Mouse (Mus musculus) hindbrain, embryonic 10.5 days (tissue): ENCODE measurements around the gene Erbb3. TPM values are rescaled to one million over a fixed set of nuclear protein-coding genes. Genes with fewer than 3 reads are reported as not detected.
"Not testable (repeated sequence)": the region's sequence is repeated elsewhere in the genome, so short reads cannot be mapped to it uniquely, and the experiment has no call there.

ENCODE experiments used
- DNase-seq: peaks from one replicate; pipeline ENCODE4 v3.0.0-alpha.2; 2017; ENCODE audit warnings: low spot score
- H3K27ac ChIP-seq: fragments of 300-500 bp; sonication (generic); 2 replicates; pipeline ENCODE4 v1.5.1; 2016; ENCODE audit warnings: mild to moderate bottlenecking, moderate library complexity
- H3K27me3 ChIP-seq: fragments of 300-500 bp; sonication (generic); 2 replicates; pipeline ENCODE4 v1.6.1; 2016; ENCODE audit warnings: mild to moderate bottlenecking; ENCODE audit not compliant: poor library complexity, insufficient read depth, severe bottlenecking
- H3K36me3 ChIP-seq: fragments of 300-500 bp; sonication (generic); 2 replicates; pipeline ENCODE4 v1.6.1; 2016; ENCODE audit warnings: mild to moderate bottlenecking, moderate library complexity
- H3K4me1 ChIP-seq: fragments of 300-500 bp; sonication (generic); replicated peaks from 2 replicates; pipeline ENCODE4 v1.6.1; 2016; ENCODE audit warnings: mild to moderate bottlenecking
- H3K4me3 ChIP-seq: fragments of 300-500 bp; sonication (generic); 2 replicates; pipeline ENCODE4 v1.5.1; 2016; ENCODE audit warnings: mild to moderate bottlenecking, moderate library complexity
- H3K9me3 ChIP-seq: fragments of 300-500 bp; sonication (generic); 2 replicates; pipeline ENCODE4 v1.6.1; 2016; ENCODE audit warnings: mild to moderate bottlenecking, moderate library complexity
- WGBS: fragments of 180-500 bp; shearing (Covaris S2); methylation state at CpG from one replicate; pipeline ENCODE4 v1.1.7; 2016; 5-methylcytosine and 5-hydroxymethylcytosine counted together
- polyA plus RNA-seq: library from polyadenylated mRNA; unstranded; fragments of >200 nt; fragmentation: Nextera tagmentation; extraction: Ambion mirVana; gene quantifications from 2 replicates; pipeline ENCODE4 v1.2.1, GENCODE M21; 2016

The Erbb3 gene
- polyA plus RNA-seq, 1 experiment from 2014 or later: 5.0 TPM

DNA sequence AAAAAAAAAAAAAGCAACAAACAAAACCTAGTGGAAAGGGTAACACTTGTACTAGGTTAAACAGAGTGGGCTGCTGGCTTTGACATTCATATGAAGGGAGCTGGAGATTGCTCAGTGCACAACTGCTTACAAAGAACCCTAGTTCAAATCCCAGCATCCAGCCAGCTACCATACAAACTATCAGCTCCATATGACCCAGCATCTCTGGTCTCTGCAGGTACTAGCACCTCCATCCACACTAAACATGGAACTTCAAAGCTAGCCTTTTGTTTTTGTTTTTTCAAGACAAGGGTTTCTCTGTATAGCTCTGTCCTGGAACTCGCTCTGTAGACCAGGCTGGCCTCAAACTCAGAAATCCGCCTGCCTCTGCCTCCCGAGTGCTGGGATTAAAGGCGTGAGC is 33.2 kb upstream of the Erbb3 start:
- no peak overlapping the region for H3K27ac ChIP-seq
- no peak for DNase-seq

DNA sequence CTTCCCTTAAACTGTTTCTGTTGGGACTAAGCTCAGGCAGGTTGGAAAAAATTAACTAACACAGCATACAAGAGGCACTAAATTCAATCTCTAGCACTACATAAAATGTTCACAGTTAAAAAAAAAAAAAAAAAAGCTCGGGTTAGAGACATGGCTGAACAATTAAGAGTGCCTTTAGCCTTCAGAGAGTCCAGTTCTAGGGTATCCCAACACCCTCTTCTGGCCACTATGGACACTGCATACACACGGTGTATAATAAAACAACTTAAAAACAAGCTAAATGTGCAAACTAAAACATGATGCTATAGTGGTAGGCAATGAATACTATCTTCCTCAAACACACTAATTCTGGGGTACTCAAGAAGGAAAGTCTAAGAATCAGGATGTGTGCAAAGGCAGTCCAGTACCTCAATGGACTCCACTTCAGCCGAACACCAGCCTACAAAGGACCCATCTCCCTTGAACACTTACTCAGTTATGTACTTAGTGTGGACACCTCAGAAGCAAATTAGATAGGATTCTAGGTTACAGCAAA is 32.6 kb upstream of the Erbb3 start:
- DNase-seq: no peak
- Histone ChIP-seq H3K9me3 (no peaks in the 10 kb centered on the region), H3K27ac (no peak overlapping the region), H3K4me1 (peaks cover 8% of the 10 kb centered on the region), H3K27me3 (no peaks in the 10 kb centered on the region), H3K4me3 (no peak overlapping the region), H3K36me3 (peaks cover 34% of the 10 kb centered on the region)
- 80% methylated on average over 3 of the region's 3 CpGs for WGBS

More for the DNA sequence above, 33.2 kb upstream of the Erbb3 start:
- Histone ChIP-seq H3K4me3 (no peak overlapping the region), H3K9me3 (no peaks in the 10 kb centered on the region), H3K36me3 (peaks cover 34% of the 10 kb centered on the region), H3K27me3 (no peaks in the 10 kb centered on the region), H3K4me1 (peaks cover 8% of the 10 kb centered on the region)
- WGBS: 82% methylated on average over 4 of the region's 4 CpGs

DNA sequence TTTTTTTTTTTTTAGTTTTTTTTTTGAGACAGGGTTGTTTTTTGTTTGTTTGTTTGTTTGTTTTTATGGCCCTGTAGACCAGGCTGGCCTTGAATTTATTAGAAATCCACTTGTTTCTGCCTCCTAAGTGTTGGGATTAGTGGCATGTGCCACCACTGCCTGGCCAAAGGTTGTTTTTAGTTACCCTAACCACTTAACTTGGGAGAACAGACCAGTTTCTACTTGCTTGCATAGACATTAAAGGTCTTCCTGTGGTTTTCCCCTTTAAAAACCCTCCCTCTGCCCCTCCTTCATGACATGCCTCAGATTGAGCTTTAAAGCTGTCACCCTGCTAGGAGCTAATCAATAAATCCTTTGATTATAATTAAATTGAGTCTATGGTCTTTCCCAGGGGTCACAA is 30.8 kb upstream of the Erbb3 start:
- no peaks in the 10 kb centered on the region for H3K27me3 ChIP-seq
- H3K9me3 ChIP-seq: no peaks in the 10 kb centered on the region
- H3K4me1 ChIP-seq: peaks cover 3% of the 10 kb centered on the region
- peaks cover 31% of the 10 kb centered on the region for H3K36me3 ChIP-seq
- H3K27ac ChIP-seq: no peak overlapping the region
- no peak overlapping the region for H3K4me3 ChIP-seq
- DNase-seq: no peak

DNA sequence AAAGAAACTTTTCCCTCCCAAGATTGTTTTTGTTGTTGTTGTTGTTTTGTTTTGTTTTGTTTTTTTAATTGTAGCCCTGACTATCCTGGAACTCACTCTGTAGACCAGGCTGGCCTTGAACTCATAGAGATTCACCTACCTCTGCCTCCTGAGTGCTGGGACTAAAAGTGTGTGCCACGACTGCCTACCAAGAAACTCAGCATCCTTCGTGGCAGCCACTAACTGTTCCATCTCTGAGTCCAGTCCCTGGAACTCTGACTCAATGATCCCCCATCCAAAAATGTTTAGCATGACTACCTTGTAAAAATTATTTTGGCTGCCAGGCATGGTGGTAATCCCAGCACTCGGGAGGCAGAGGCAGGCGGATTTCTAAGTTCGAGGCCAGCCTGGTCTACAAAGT is 29.7 kb upstream of the Erbb3 start:
- H3K4me3 ChIP-seq, H3K27ac ChIP-seq, H3K27me3 ChIP-seq, DNase-seq, H3K9me3 ChIP-seq, H3K4me1 ChIP-seq: not testable (repeated sequence)
- 91% methylated on average over 5 of the region's 5 CpGs for WGBS
- peaks cover 20% of the 10 kb centered on the region for H3K36me3 ChIP-seq

DNA sequence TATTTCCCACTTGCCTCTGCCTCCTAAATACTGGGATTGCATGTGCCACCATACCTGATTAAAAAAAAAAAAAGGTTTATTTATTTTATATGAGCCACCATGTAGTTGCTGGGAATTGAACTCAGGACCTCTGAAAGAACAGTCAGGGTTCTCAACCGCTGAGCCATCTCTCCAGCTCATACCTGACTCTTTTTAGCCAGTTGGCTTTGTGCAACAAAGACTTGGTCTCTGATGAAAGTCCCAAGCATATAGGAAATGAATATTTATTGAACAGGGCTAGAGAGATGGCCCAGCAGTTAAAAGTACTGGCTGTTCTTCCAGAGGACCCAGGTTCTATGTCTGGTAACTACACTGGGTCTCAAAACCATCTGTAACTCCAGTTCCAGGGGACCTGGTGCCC is 29.1 kb upstream of the Erbb3 start:
- 82% methylated on average over 1 of the region's 1 CpGs for WGBS
- H3K36me3 ChIP-seq: peaks cover 14% of the 10 kb centered on the region
- H3K27ac ChIP-seq: no peak overlapping the region
- no peaks in the 10 kb centered on the region for H3K4me1 ChIP-seq
- H3K4me3 ChIP-seq: no peak overlapping the region
- H3K27me3 ChIP-seq: no peaks in the 10 kb centered on the region
- H3K9me3 ChIP-seq: no peaks in the 10 kb centered on the region
- no peak for DNase-seq

DNA sequence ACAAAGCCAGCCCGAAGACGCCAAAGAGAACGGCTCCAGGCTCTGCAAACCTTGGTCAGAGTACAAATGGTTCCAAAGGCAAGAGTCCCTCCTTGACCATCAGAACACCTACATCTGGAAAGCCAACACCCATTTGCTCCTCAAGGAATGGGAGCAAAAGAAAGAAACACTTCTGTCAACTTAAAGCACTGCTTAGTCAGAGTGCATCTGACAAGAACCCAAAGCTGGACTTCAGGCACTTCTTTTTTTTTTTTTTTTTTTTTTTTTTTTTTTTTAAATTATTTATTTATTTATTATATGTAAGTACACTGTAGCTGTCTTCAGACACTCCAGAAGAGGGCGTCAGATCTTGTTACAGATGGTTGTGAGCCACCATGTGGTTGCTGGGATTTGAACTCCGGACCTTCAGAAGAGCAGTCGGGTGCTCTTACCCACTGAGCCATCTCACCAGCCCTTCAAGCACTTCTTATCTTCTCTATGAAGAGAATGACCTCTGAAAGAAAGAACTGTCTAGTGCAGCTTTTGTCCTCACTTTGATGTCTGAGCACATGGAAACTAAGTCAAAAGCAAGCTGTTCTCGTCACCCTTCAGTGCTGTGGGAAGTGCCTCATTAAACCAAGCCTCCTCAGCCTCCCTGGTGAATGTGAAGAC is 26.5 kb upstream of the Erbb3 start:
- not testable (repeated sequence) for H3K4me3 ChIP-seq, H3K4me1 ChIP-seq, H3K27me3 ChIP-seq, DNase-seq, H3K9me3 ChIP-seq, H3K36me3 ChIP-seq, H3K27ac ChIP-seq
- 84% methylated on average over 6 of the region's 7 CpGs for WGBS

DNA sequence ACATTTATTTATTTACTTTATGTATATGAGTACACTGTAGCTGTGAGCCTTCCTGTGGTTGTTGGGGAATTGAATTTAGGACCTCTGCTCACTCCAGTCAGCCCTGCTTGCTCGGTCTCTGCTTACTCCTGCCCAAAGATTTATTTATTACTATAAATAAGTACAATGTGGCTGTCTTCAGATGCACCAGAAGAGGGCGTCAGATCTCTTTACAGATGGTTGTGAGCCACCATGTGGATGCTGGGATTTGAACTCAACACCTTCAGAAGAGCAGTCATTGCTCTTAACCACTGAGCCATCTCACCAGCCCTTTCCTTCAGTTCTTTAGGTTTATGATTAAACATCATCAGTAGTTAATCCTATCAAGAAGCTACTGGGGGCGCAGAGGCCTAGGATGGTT is 25.5 kb upstream of the Erbb3 start:
- no peaks in the 10 kb centered on the region for H3K36me3 ChIP-seq
- peaks cover 4% of the 10 kb centered on the region; the same call in 1 of the 2 replicates for H3K27me3 ChIP-seq
- no peaks in the 10 kb centered on the region for H3K9me3 ChIP-seq
- H3K4me1 ChIP-seq: peaks cover 3% of the 10 kb centered on the region; the same call in 1 of the 2 replicates
- no peak for DNase-seq
- no peak overlapping the region for H3K4me3 ChIP-seq
- 58% methylated on average over 3 of the region's 3 CpGs for WGBS
- no peak overlapping the region for H3K27ac ChIP-seq

DNA sequence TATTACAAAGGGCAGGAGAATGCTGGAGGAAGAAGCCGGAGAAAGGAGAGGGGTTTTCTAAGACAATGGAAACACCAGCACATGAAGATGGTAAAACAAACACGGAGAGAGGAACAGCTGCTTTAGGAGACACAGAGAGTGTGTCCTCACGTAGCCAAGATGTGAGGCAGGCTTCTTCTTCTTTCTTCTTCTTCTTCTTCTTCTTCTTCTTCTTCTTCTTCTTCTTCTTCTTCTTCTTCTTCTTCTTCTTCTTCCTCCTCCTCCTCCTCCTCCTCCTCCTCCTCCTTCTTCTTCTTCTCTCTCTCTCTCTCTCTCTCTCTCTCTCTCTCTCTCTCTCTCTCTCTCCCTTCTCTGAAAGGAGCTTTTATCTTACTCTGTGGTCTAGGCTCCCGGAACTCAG is 24.4 kb upstream of the Erbb3 start:
- not testable (repeated sequence) for H3K27ac ChIP-seq, H3K4me1 ChIP-seq, H3K9me3 ChIP-seq, H3K4me3 ChIP-seq, H3K27me3 ChIP-seq, DNase-seq, H3K36me3 ChIP-seq
- 71% methylated on average over 4 of the region's 4 CpGs for WGBS

DNA sequence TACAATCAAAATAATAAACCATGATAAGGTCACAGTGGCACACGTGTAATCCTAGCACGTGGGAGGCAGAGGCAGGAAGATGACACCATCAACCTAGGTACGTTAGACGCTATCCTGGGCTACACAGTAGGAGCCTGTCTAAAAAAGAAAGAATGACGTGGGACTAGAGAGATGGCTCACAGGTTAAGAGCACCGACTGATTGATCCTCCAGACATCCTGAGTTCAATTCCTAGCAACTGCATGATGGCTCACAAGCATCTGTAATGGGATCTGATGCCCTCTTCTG is 23.6 kb upstream of the Erbb3 start:
- H3K36me3 ChIP-seq: no peaks in the 10 kb centered on the region
- peak overlapping the region; percentile 14; the same call in 1 of the 2 replicates for H3K4me3 ChIP-seq
- no peaks in the 10 kb centered on the region for H3K9me3 ChIP-seq
- DNase-seq: no peak
- H3K4me1 ChIP-seq: peaks cover 3% of the 10 kb centered on the region; the same call in 1 of the 2 replicates
- 50% methylated on average over 6 of the region's 6 CpGs for WGBS
- no peak overlapping the region for H3K27ac ChIP-seq
- peaks cover 4% of the 10 kb centered on the region; the same call in 1 of the 2 replicates for H3K27me3 ChIP-seq

DNA sequence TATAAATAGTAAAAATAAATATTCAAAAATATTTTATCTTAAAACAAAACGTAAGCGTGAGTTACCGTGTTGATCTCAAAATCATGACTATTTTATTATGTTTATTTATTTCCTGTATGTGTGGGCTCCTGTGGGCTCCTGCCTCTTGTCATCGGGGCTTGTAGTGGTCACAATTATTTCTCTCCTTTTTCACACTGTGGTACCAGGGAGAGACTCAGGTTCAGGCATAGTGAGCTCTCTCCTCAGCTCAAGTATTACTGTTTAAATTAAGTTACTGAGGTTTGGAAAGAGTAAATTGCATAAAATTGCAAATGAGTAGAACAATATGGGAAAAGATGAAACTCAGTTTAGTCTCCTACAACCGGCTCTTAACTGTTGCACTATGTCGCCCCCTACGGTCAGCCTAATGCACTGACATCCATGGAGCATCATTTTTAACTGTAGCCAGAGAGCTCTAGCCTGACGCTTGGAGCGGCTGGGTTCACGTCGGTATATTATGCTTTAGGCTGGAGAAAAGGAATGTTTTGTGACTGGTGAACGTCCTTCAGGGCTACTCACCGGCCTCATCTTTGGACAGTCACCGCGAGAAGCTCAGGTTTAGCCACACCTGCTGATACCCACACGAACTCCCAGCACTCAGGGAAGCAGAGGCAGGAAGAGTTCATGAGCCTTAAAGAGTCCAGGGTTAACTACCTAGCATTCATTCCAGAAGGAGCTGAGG is 23.1 kb upstream of the Erbb3 start:
- DNase-seq: peak; percentile 69
- H3K4me1 ChIP-seq: peaks cover 3% of the 10 kb centered on the region; the same call in 1 of the 2 replicates
- H3K9me3 ChIP-seq: no peaks in the 10 kb centered on the region
- peak overlapping the region; percentile 14; the same call in 1 of the 2 replicates for H3K4me3 ChIP-seq
- H3K36me3 ChIP-seq: no peaks in the 10 kb centered on the region
- H3K27ac ChIP-seq: no peak overlapping the region
- WGBS: 16% methylated on average over 16 of the region's 16 CpGs
- peaks cover 4% of the 10 kb centered on the region; the same call in 1 of the 2 replicates for H3K27me3 ChIP-seq

DNA sequence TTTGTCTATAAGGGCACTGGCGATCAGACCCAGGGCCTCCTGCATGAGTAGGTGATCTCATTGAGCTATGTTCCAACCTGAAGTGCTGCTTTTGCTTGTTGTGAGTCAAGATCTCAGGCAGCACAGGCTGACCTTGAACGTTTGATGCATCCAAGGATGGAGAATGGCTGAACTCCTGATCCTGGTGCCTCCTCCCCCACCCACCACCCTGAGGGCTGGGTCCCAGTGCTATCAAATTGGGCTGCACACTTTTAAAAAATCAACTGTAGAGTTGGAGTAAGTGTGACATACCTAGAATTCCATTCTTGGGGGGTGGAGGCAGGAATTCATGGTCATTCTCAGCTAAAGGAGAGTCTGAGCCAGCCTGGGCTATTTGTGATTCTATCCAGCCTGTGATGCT is 17.0 kb upstream of the Erbb3 start:
- Histone ChIP-seq H3K4me3 (no peak overlapping the region), H3K4me1 (no peaks in the 10 kb centered on the region), H3K27ac (no peak overlapping the region), H3K27me3 (no peaks in the 10 kb centered on the region), H3K9me3 (no peaks in the 10 kb centered on the region), H3K36me3 (no peaks in the 10 kb centered on the region)
- WGBS: 35% methylated on average over 2 of the region's 2 CpGs
- no peak for DNase-seq

DNA sequence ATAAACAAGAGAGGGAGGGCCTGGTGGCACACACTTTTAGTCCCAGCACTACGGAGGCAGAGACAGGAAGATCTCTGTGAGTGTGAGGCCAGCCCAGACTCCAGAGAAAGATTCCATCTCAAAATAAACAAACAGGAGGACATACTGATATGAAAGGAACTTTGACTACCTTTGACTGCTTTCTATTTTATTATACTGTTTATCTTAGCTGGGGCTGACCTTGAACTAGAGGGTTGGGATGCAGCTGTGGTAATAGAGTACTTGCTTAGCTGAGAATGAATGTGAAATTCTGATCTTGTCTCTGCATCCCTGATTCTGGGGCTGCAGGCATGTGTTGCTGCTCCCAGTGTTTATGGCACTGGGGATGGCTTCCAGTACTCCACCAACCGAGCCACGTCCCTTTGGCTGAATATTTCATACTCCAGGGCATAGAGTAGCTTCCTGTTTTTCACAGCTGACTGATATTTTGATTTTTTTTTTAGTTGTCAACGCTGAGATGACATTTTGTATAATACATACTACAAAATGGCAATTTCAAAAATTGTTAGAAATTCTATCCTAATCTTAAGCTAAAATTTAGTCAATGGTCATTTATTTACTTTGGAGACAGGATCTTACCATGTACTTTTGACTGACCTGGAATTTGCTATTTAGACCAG is 13.1 kb upstream of the Erbb3 start:
- H3K4me3 ChIP-seq: no peak overlapping the region
- 84% methylated on average over 4 of the region's 4 CpGs for WGBS
- H3K36me3 ChIP-seq: no peaks in the 10 kb centered on the region
- H3K9me3 ChIP-seq: no peaks in the 10 kb centered on the region
- H3K27me3 ChIP-seq: no peaks in the 10 kb centered on the region
- H3K27ac ChIP-seq: no peak overlapping the region
- DNase-seq: no peak
- H3K4me1 ChIP-seq: no peaks in the 10 kb centered on the region

DNA sequence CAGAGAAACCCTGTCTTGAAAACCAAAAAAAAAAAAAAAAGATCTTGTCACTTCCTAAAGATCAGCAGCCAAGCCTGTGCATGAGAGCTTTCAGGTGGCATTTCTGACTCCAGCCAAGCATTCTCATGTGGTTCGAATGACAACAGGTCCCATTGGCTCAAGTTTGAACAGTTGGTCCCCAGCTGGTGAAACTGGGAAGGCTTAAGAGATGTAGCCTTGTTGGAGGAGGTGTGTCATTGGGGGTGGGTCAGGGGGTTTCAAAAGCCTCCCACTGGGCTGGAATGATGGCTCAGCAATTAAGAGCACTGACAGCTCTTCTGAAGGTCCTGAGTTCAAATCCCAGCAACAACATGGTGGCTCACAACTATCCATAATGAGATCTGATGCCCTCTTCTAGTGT is 12.0 kb upstream of the Erbb3 start:
- no peak overlapping the region for H3K27ac ChIP-seq
- 91% methylated on average over 1 of the region's 1 CpGs for WGBS
- no peaks in the 10 kb centered on the region for H3K4me1 ChIP-seq
- no peaks in the 10 kb centered on the region for H3K27me3 ChIP-seq
- H3K4me3 ChIP-seq: no peak overlapping the region
- DNase-seq: no peak
- no peaks in the 10 kb centered on the region for H3K36me3 ChIP-seq
- no peaks in the 10 kb centered on the region for H3K9me3 ChIP-seq
